Mouse (Mus musculus) forebrain, embryonic 11.5 days (tissue): ENCODE measurements around the gene Ect2l. TPM values are rescaled to one million over a fixed set of nuclear protein-coding genes. Genes with fewer than 3 reads are reported as not detected.

Source experiments
- ATAC-seq: fragments of 200-750 bp; cut with Nextera tagmentation; replicated peaks from 2 replicates; pipeline ENCODE4 v1.8.0; 2017; ENCODE audit warnings: moderate TSS enrichment; ENCODE audit not compliant: low FRiP score
- DNase-seq: peaks from one replicate; pipeline ENCODE4 v3.0.0-alpha.2; 2017; ENCODE audit warnings: low spot score
- H3K27ac ChIP-seq: fragments of 300-500 bp; sonication (generic); 2 replicates; pipeline ENCODE4 v1.5.1; 2014; ENCODE audit warnings: low read depth, low read length
- H3K27me3 ChIP-seq: fragments of 300-500 bp; sonication (generic); 2 replicates; pipeline ENCODE4 v1.6.1; 2014; ENCODE audit warnings: mild to moderate bottlenecking, low read length, mixed read lengths; ENCODE audit not compliant: control insufficient read depth, insufficient read depth
- H3K36me3 ChIP-seq: fragments of 300-500 bp; sonication (generic); 2 replicates; pipeline ENCODE4 v1.6.1; 2014; ENCODE audit warnings: mild to moderate bottlenecking, low read length, moderate library complexity, mixed read lengths; ENCODE audit not compliant: control insufficient read depth, insufficient read depth
- H3K4me1 ChIP-seq: fragments of 300-500 bp; sonication (generic); replicated peaks from 2 replicates; pipeline ENCODE4 v1.6.1; 2014; ENCODE audit warnings: low read length, mixed read lengths; ENCODE audit not compliant: control insufficient read depth, insufficient read depth
- H3K4me2 ChIP-seq: fragments of 300-500 bp; sonication (generic); 2 replicates; pipeline ENCODE4 v1.6.1; 2014; ENCODE audit warnings: low read depth, mild to moderate bottlenecking, low read length, moderate library complexity, mixed read lengths; ENCODE audit not compliant: severe bottlenecking
- H3K4me3 ChIP-seq: fragments of 300-500 bp; sonication (generic); 2 replicates; pipeline ENCODE4 v1.5.1; 2014; ENCODE audit warnings: low read depth, low read length
- H3K9ac ChIP-seq: fragments of 300-500 bp; sonication (generic); 2 replicates; pipeline ENCODE4 v1.6.1; 2014; ENCODE audit warnings: low read length
- H3K9me3 ChIP-seq: fragments of 300-500 bp; sonication (generic); 2 replicates; pipeline ENCODE4 v1.6.1; 2016; ENCODE audit warnings: low read length, mixed read lengths; ENCODE audit not compliant: control insufficient read depth
- WGBS: fragments of 180-500 bp; shearing (Covaris S2); extraction: QIAGEN DNeasy Blood & Tissue Kit; methylation state at CpG from one replicate; pipeline ENCODE4 v1.1.7; 2014; 5-methylcytosine and 5-hydroxymethylcytosine counted together
- polyA plus RNA-seq: library from polyadenylated mRNA; unstranded; fragments of >200 nt; fragmentation: Nextera tagmentation; extraction: Ambion mirVana; gene quantifications from 2 replicates; pipeline ENCODE4 v1.2.1, GENCODE M21; 2014

Ect2l gene
- polyA plus RNA-seq, 1 experiment from 2014 or later, result 0.49 TPM

DNA sequence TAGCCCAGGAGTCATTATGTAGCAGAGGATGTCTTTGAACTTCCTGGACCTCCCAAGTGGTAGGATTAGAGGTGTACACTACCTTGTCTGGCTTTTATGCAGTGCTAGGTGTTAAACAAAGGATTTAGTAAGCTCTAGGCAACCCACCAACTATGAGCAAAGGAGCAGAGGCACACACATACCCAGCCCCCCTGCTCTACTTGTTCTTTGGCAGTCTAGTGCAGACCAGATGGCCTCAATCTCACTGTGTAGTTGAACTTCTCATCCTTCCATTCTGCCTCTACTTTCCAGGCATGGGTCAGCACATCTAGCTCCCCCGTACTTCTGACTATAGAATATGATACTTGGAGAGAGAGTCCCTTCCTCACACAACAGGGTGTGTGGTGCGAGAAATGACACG is 13.7 kb upstream of the Ect2l start:
- Histone ChIP-seq H3K9ac (no peak overlapping the region), H3K9me3 (no peaks in the 10 kb centered on the region), H3K4me2 (no peak overlapping the region), H3K27ac (no peak overlapping the region), H3K27me3 (no peaks in the 10 kb centered on the region), H3K4me3 (no peak overlapping the region), H3K36me3 (no peaks in the 10 kb centered on the region), H3K4me1 (no peaks in the 10 kb centered on the region)
- DNase-seq (no peak), ATAC-seq (no peak)
- WGBS, result 88% methylated on average over 3 of the region's 3 CpGs

DNA sequence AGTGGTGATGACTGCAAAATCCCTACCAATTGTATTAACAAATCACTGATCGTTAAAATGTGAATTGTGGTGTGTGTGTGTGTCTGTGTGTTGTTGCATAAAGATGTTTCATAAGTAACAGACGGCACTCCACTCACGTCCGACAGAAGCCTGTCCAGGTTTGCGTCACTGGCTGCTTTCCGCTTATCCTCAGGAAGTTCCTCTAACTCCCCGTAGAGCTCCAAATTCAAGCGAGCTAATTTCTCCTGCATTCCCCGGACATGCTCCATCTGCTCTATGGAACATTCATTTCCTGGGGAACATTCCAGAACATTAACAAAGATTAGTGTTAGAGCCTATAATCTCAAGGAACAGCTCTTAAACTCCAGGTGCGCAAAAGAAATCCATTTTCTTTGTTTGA is 8.7 kb upstream of the Ect2l start:
- Histone ChIP-seq H3K36me3 (no peaks in the 10 kb centered on the region), H3K4me3 (no peak overlapping the region), H3K4me1 (no peaks in the 10 kb centered on the region), H3K4me2 (no peak overlapping the region), H3K27ac (no peak overlapping the region), H3K9me3 (no peaks in the 10 kb centered on the region), H3K27me3 (no peaks in the 10 kb centered on the region), H3K9ac (no peak overlapping the region)
- DNase-seq, result no peak
- WGBS, result 91% methylated on average over 10 of the region's 10 CpGs
- no peak for ATAC-seq

- Histone ChIP-seq H3K9ac (no peak overlapping the region), H3K36me3 (no peaks in the 10 kb centered on the region), H3K27ac (no peak overlapping the region), H3K27me3 (no peaks in the 10 kb centered on the region), H3K4me3 (no peak overlapping the region), H3K4me1 (no peaks in the 10 kb centered on the region), H3K9me3 (no peaks in the 10 kb centered on the region), H3K4me2 (no peak overlapping the region)
- ATAC-seq (no peak), DNase-seq (no peak)
- 88% methylated on average over 5 of the region's 5 CpGs for WGBS
These were observed 3.4 kb upstream of the Ect2l start for GRCm38 (mm10) chr10:18214124-18214523.

GRCm38 (mm10) chr10:18213373-18213772 is 2.7 kb upstream of the Ect2l start:
- H3K4me3 ChIP-seq, result no peak overlapping the region
- no peaks in the 10 kb centered on the region for H3K4me1 ChIP-seq
- H3K4me2 ChIP-seq, result no peak overlapping the region
- no peaks in the 10 kb centered on the region for H3K36me3 ChIP-seq
- ATAC-seq (no peak), DNase-seq (no peak)
- H3K27me3 ChIP-seq, result no peaks in the 10 kb centered on the region
- WGBS, result 83% methylated on average over 4 of the region's 4 CpGs
- H3K9me3 ChIP-seq, result no peaks in the 10 kb centered on the region
- H3K27ac ChIP-seq, result no peak overlapping the region
- no peak overlapping the region for H3K9ac ChIP-seq

GRCm38 (mm10) chr10:18210119-18210518 is 571 bp downstream of the Ect2l start:
- no peaks in the 10 kb centered on the region for H3K27me3 ChIP-seq
- H3K9me3 ChIP-seq, result no peaks in the 10 kb centered on the region
- ATAC-seq (no peak), DNase-seq (no peak)
- H3K36me3 ChIP-seq, result no peaks in the 10 kb centered on the region
- H3K9ac ChIP-seq, result no peak overlapping the region
- H3K4me1 ChIP-seq, result no peaks in the 10 kb centered on the region
- H3K4me2 ChIP-seq, result no peak overlapping the region
- H3K4me3 ChIP-seq, result no peak overlapping the region
- no peak overlapping the region for H3K27ac ChIP-seq
- WGBS, result 81% methylated on average over 6 of the region's 6 CpGs

DNA sequence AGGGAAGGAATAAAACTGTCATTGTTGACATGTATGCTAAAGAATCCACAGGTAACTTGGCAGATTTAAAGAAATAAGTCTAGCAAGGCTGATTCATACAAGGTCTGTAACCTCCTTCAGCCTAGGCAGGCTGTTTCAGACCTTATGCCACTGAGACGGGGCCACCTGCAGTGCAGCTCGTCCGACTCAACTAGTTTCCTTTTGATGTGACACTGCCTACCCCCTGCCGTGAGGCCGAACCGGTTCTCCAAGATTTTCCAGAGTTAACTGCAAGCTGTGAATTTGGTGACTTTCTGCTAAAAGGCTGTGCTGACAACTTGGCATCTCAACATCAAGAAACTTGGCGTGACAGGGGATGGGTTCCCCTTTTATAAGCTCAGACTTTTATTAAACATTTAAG is 6.6 kb downstream of the Ect2l start:
- H3K27me3 ChIP-seq, result no peaks in the 10 kb centered on the region
- DNase-seq, result no peak
- H3K36me3 ChIP-seq, result no peaks in the 10 kb centered on the region
- ATAC-seq, result no peak
- no peak overlapping the region for H3K4me3 ChIP-seq
- no peaks in the 10 kb centered on the region for H3K4me1 ChIP-seq
- no peaks in the 10 kb centered on the region for H3K9me3 ChIP-seq
- no peak overlapping the region for H3K4me2 ChIP-seq
- WGBS, result 4% methylated on average over 7 of the region's 7 CpGs
- no peak overlapping the region for H3K9ac ChIP-seq
- no peak overlapping the region for H3K27ac ChIP-seq

GRCm38 (mm10) chr10:18202401-18202800 is 8.3 kb downstream of the Ect2l start:
- no peak overlapping the region for H3K9ac ChIP-seq
- H3K27me3 ChIP-seq, result no peaks in the 10 kb centered on the region
- no peak overlapping the region for H3K4me2 ChIP-seq
- H3K4me1 ChIP-seq, result no peaks in the 10 kb centered on the region
- no peak overlapping the region for H3K27ac ChIP-seq
- H3K9me3 ChIP-seq, result no peaks in the 10 kb centered on the region
- no peak for ATAC-seq
- H3K4me3 ChIP-seq, result no peak overlapping the region
- WGBS, result 84% methylated on average over 3 of the region's 3 CpGs
- no peak for DNase-seq
- no peaks in the 10 kb centered on the region for H3K36me3 ChIP-seq

DNA sequence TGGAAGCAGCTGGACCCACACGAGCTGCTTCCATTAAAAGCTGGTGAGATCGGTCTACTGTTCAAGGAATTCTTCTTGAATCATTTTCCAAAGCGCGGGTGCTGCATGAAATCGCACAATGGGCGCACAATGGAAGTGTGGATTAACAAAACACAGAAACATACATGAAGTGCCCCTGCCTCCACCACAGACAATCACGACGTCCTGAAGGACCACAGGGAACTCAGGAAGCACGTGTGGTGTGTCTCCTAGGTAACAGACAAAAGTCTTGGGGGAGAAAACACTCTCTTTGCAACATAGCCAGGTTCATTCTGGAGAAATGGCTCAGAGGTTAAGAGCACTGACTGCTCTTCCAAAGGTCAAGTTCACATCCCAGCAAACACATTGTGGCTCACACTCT is 10.0 kb downstream of the Ect2l start:
- no peak overlapping the region for H3K27ac ChIP-seq
- no peaks in the 10 kb centered on the region for H3K4me1 ChIP-seq
- no peaks in the 10 kb centered on the region for H3K27me3 ChIP-seq
- H3K9ac ChIP-seq, result no peak overlapping the region
- DNase-seq, result no peak
- WGBS, result 74% methylated on average over 9 of the region's 9 CpGs
- H3K9me3 ChIP-seq, result no peaks in the 10 kb centered on the region
- no peaks in the 10 kb centered on the region for H3K36me3 ChIP-seq
- ATAC-seq, result no peak
- no peak overlapping the region for H3K4me3 ChIP-seq
- H3K4me2 ChIP-seq, result no peak overlapping the region

- 89% methylated on average over 4 of the region's 4 CpGs for WGBS
- Histone ChIP-seq H3K27ac (no peak overlapping the region), H3K4me1 (no peaks in the 10 kb centered on the region), H3K36me3 (no peaks in the 10 kb centered on the region), H3K9ac (no peak overlapping the region), H3K9me3 (no peaks in the 10 kb centered on the region), H3K4me3 (no peak overlapping the region), H3K27me3 (no peaks in the 10 kb centered on the region), H3K4me2 (no peak overlapping the region)
- ATAC-seq (no peak), DNase-seq (no peak)
These were observed 10.8 kb downstream of the Ect2l start for GRCm38 (mm10) chr10:18199919-18200318.
